Mouse (Mus musculus) ES-Bruce4 (cell line): Measurements from ENCODE around the gene Tex13c2. TPM values are rescaled to one million over a fixed set of nuclear protein-coding genes. Genes with fewer than 3 reads are reported as not detected.
A peak's percentile ranks its signal among the peaks of the same experiment; 100 is the strongest.

Experiments used
- H3K27ac ChIP-seq: 2 replicates; pipeline ENCODE4 v1.5.1; 2012; ENCODE audit warnings: low read length, inconsistent platforms; ENCODE audit not compliant: insufficient read depth
- H3K27me3 ChIP-seq: 2 replicates; pipeline ENCODE4 v1.6.1; 2012; ENCODE audit warnings: mild to moderate bottlenecking, low read length, inconsistent platforms; ENCODE audit not compliant: control insufficient read depth, poor library complexity, insufficient read depth, severe bottlenecking
- H3K36me3 ChIP-seq: 2 replicates; pipeline ENCODE4 v1.6.1; 2012; ENCODE audit warnings: inconsistent platforms, mild to moderate bottlenecking, low read length, moderate library complexity; ENCODE audit not compliant: control insufficient read depth, poor library complexity, insufficient read depth, severe bottlenecking
- H3K4me1 ChIP-seq: one replicate; pipeline ENCODE4 v1.8.1; 2011; ENCODE audit warnings: low read length; ENCODE audit not compliant: control insufficient read depth, insufficient read depth
- H3K4me3 ChIP-seq: 2 replicates; pipeline ENCODE4 v1.5.1; 2011; ENCODE audit warnings: low read depth, mild to moderate bottlenecking, low read length
- H3K9ac ChIP-seq: 2 replicates; pipeline ENCODE4 v1.6.1; 2012; ENCODE audit warnings: low read depth, mild to moderate bottlenecking, inconsistent platforms; ENCODE audit not compliant: poor library complexity, severe bottlenecking
- H3K9me3 ChIP-seq: replicated peaks from 2 replicates; pipeline ENCODE4 v1.6.1; 2012; ENCODE audit warnings: mild to moderate bottlenecking, low read length, inconsistent platforms; ENCODE audit not compliant: control insufficient read depth, poor library complexity, insufficient read depth, severe bottlenecking
- CTCF ChIP-seq: IDR thresholded peaks from one replicate; pipeline ENCODE4 v1.8.1; 2011; ENCODE audit warnings: low read depth, low read length
- EP300 ChIP-seq: IDR thresholded peaks from 2 replicates; pipeline ENCODE4 v1.6.1; 2011; ENCODE audit warnings: low read depth, low read length; ENCODE audit not compliant: insufficient read depth
- POLR2A ChIP-seq: IDR thresholded peaks from one replicate; pipeline ENCODE4 v1.8.1; 2011; ENCODE audit warnings: low read length; ENCODE audit not compliant: insufficient read depth
- polyA plus RNA-seq: library from polyadenylated mRNA; stranded (reverse); fragments of >200 nt; gene quantifications from 2 replicates; pipeline ENCODE4 v1.2.4, GENCODE M21; 2011; ENCODE audit warnings: low read depth; ENCODE audit not compliant: missing spikeins, insufficient read depth, insufficient read length

Gene Tex13c2
- polyA plus RNA-seq, 1 experiment: 0.33 TPM

DNA sequence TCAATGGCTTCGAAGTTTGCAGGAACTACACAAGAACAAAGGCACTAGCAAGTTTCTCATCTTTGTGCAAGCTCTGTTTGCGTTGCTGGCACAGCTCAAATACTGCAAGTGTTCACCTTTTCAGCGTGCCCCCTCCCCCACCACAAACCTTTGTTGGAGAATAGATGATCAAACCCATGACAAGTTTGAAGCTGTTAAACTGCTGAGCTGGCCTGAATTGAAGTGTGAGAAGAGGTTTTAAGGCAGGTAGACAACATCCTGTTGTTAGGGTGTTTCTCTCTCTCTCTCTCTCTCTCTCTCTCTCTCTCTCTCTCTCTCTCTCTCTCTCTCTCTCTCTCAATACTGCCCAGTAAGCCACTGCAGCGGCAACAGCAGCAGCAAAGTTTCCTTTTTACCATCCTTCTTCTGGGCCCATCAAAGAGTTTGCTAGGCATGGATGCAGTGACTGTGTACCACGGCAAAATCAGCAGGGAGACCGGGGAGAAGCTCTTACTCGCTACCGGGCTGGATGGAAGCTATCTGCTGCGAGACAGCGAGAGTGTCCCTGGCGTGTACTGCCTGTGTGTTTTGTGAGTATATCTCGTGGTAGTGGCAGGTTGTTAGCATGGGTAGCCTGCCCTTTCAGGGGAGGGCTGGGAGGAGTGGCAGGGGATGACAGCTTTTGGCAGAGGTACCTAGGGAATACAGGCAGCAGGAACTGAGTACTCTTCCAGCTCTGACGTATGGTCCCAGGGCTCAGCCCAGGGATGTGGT lies 13.0 kb downstream of the Tex13c2 start, which contains the start of gene Sh2d1a:
Sh2d1a (plus strand) TSS at position 163 of the 753 bp plus-strand sequence.
- H3K9me3 ChIP-seq: no peaks in the 10 kb centered on the region
- no peaks in the 10 kb centered on the region for H3K4me1 ChIP-seq
- H3K9ac ChIP-seq: no peak within 1 kb of the TSS
- no peaks in the 10 kb centered on the region for H3K36me3 ChIP-seq
- no peak within 1 kb of the TSS for H3K4me3 ChIP-seq
- no peaks in the 10 kb centered on the region for H3K27me3 ChIP-seq
- no peak for TF ChIP-seq EP300
- no peak within 1 kb of the TSS for H3K27ac ChIP-seq

DNA sequence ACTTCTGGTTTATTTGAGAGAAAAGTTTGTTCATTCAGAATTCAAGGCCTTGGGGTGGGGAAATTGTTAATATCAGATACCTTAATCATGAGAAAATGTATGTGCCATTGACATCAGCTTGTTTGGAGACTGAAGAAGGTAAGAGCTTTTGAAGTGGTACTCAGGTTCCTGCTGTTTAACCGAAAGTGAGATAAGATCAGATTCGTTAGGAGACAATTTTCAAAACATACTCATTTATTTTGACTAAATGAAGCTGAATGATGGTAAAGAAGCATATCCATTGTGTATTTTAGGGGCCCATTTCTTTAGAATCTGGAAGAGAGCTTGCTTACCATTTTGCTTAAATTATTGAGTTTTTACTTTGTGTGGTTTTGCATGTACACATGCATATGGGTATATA lies 21.6 kb downstream of the Tex13c2 start:
- Histone ChIP-seq H3K36me3 (no peaks in the 10 kb centered on the region), H3K9ac (no peak overlapping the region), H3K4me1 (no peaks in the 10 kb centered on the region), H3K9me3 (no peaks in the 10 kb centered on the region), H3K27me3 (no peaks in the 10 kb centered on the region), H3K27ac (no peak overlapping the region), H3K4me3 (no peak overlapping the region)
- TF ChIP-seq EP300: no peak
- no peak for TF ChIP-seq CTCF
- no peak for TF ChIP-seq POLR2A

DNA sequence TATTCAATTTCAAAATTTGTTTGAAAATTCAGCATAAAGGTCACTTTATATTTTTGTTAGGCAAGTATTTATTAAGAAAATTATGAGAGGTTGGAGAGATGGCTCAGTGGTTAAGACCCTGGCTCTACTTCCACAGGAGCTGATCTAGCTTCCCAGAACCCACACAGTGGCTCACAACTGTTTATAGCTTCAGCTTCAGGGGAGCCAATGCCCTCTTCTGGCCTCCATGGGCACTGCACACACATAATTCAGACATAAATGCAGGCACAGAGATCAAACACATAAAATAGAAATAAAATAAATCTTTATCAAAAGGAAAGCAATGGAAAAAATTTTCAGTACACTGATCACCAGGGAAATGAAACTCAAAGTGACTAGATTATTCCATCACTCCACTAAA lies 23.1 kb downstream of the Tex13c2 start:
- Histone ChIP-seq H3K4me1 (no peaks in the 10 kb centered on the region), H3K4me3 (no peak overlapping the region), H3K27me3 (no peaks in the 10 kb centered on the region), H3K36me3 (no peaks in the 10 kb centered on the region), H3K9ac (no peak overlapping the region), H3K9me3 (no peaks in the 10 kb centered on the region), H3K27ac (no peak overlapping the region)
- TF ChIP-seq CTCF: peak; percentile 59
- TF ChIP-seq POLR2A: no peak

DNA sequence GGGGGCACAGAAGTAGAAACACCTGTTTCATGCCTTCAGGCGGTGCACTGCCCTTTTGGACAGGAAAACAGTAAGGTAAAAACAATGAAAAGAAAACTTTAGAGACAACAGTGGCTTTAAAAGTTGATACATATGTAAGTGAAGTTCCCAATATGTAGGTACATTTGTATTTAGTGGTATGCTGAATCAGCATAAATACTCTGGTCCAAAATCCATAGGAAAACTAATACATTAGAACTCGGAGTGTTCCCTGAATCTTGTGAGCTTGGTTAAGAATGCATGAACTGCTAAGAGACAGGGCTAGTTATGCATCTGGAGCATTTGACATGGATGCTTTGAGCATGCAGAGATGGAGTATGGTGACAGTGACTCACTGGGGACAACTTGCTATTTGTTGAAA lies 33.4 kb downstream of the Tex13c2 start:
- Histone ChIP-seq H3K4me1 (no peaks in the 10 kb centered on the region), H3K27ac (no peak overlapping the region), H3K36me3 (no peaks in the 10 kb centered on the region), H3K9me3 (no peaks in the 10 kb centered on the region), H3K27me3 (no peaks in the 10 kb centered on the region), H3K4me3 (no peak overlapping the region), H3K9ac (no peak overlapping the region)
- TF ChIP-seq POLR2A (no peak), CTCF (no peak)

DNA sequence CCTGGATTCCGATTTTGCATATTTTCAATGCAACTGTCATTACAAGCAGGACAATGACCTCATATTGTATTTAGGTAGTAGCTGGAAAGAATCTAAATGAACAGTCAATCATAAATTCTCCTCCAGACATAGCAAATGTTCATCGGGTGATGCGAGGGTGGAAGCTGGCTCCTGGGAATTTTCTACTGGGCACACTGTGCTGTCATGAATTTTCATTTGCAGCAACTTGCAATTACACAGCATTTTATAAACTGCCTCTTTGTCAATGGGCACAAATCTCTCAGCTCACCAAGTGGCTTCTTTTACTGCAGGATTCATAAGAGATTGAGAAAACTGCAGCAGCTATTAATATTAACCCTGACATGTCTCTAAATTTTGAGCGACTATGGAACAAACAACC lies 41.2 kb downstream of the Tex13c2 start:
- TF ChIP-seq CTCF: no peak
- Histone ChIP-seq H3K4me1 (no peaks in the 10 kb centered on the region), H3K9me3 (no peaks in the 10 kb centered on the region), H3K27me3 (no peaks in the 10 kb centered on the region), H3K36me3 (no peaks in the 10 kb centered on the region), H3K27ac (no peak overlapping the region), H3K9ac (no peak overlapping the region), H3K4me3 (no peak overlapping the region)

DNA sequence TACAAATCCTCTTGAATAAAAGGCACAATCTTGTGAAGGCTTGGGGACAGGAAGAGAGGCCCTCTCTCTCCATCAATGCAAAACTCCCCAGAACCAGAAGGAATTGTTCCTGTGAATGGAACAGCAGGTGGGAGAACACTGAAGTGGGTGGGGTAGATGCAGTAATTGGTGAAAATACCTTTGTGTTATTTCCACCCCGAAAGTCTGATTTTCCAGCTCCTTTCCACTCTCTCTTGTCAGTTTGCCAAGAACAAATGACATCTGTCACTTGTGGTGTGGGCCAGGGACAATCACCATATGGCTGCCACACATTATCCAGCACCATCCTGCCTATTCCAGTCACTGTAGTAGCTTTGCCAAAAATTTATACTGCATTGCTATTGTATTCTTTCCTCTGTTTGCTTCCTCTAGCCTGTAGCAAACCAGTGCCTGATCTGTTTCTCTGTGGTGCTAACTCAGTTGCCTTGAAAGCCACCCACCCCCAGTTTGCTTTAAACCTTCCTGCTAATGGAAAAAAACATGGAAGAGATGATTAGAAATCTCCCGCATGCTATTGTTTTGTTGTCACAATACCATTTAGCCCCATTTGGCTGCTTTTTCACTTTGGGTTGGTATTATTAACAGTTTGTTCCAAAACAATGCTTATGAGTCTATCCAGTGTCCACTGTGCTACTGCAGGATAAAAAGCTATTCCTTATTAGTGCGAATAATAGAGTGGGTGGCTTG lies 50.7 kb downstream of the Tex13c2 start:
- H3K27ac ChIP-seq: no peak overlapping the region
- no peak overlapping the region for H3K4me3 ChIP-seq
- no peaks in the 10 kb centered on the region for H3K4me1 ChIP-seq
- H3K36me3 ChIP-seq: no peaks in the 10 kb centered on the region
- no peak for TF ChIP-seq EP300
- no peak for TF ChIP-seq POLR2A
- TF ChIP-seq CTCF: no peak
- no peaks in the 10 kb centered on the region for H3K27me3 ChIP-seq
- H3K9me3 ChIP-seq: no peaks in the 10 kb centered on the region
- H3K9ac ChIP-seq: no peak overlapping the region
